Mouse (Mus musculus) midbrain, postnatal 0 days (tissue): ENCODE data around the gene Aldh9a1. TPM values are rescaled to one million over a fixed set of nuclear protein-coding genes. Genes with fewer than 3 reads are reported as not detected.

Experiments
- ATAC-seq: fragments of 200-750 bp; cut with Nextera tagmentation; 2 replicates; pipeline ENCODE4 v1.8.0; 2017; ENCODE audit warnings: moderate number of reproducible peaks, mild to moderate bottlenecking, moderate TSS enrichment, moderate library complexity; ENCODE audit not compliant: low FRiP score
- DNase-seq: peaks from one replicate; pipeline ENCODE4 v3.0.0-alpha.2; 2015; ENCODE audit warnings: low spot score
- H3K27ac ChIP-seq: fragments of 300-500 bp; sonication (generic); 2 replicates; pipeline ENCODE4 v1.5.1; 2014; ENCODE audit warnings: low read depth, mild to moderate bottlenecking, low read length, mixed read lengths
- H3K27me3 ChIP-seq: fragments of 300-500 bp; sonication (generic); 2 replicates; pipeline ENCODE4 v1.6.1; 2014; ENCODE audit warnings: low read length, control low read depth, mixed read lengths; ENCODE audit not compliant: insufficient read depth
- H3K36me3 ChIP-seq: fragments of 300-500 bp; sonication (generic); 2 replicates; pipeline ENCODE4 v1.6.1; 2014; ENCODE audit warnings: low read length, control low read depth, mixed read lengths; ENCODE audit not compliant: insufficient read depth
- H3K4me1 ChIP-seq: fragments of 300-500 bp; sonication (generic); 2 replicates; pipeline ENCODE4 v1.6.1; 2014; ENCODE audit warnings: mild to moderate bottlenecking, control low read depth, antibody characterized with exemption, low read length, mixed read lengths; ENCODE audit not compliant: insufficient read depth
- H3K4me2 ChIP-seq: fragments of 300-500 bp; sonication (generic); 2 replicates; pipeline ENCODE4 v1.6.1; 2014; ENCODE audit warnings: low read depth, mild to moderate bottlenecking, low read length, mixed read lengths; ENCODE audit not compliant: poor library complexity, severe bottlenecking
- H3K4me3 ChIP-seq: fragments of 300-500 bp; sonication (generic); 2 replicates; pipeline ENCODE4 v1.5.1; 2014; ENCODE audit warnings: low read depth, mild to moderate bottlenecking, low read length, moderate library complexity
- H3K9ac ChIP-seq: fragments of 300-500 bp; sonication (generic); replicated peaks from 2 replicates; pipeline ENCODE4 v1.6.1; 2014; ENCODE audit warnings: mild to moderate bottlenecking, low read length, moderate library complexity, mixed read lengths; ENCODE audit not compliant: poor library complexity, severe bottlenecking
- H3K9me3 ChIP-seq: fragments of 300-500 bp; sonication (generic); 2 replicates; pipeline ENCODE4 v1.6.1; 2016; ENCODE audit warnings: low read length, control low read depth
- CTCF ChIP-seq: IDR thresholded peaks from 2 replicates; pipeline ENCODE4 v1.5.1; 2016; ENCODE audit warnings: antibody characterized with exemption, mild to moderate bottlenecking
- WGBS: fragments of 180-500 bp; shearing (Covaris S2); extraction: QIAGEN DNeasy Blood & Tissue Kit; methylation state at CpG from one replicate; pipeline ENCODE4 v1.1.7; 2014; 5-methylcytosine and 5-hydroxymethylcytosine counted together
- polyA plus RNA-seq: library from polyadenylated mRNA; unstranded; fragments of >200 nt; fragmentation: Nextera tagmentation; extraction: Ambion mirVana; gene quantifications from 2 replicates; pipeline ENCODE4 v1.2.1, GENCODE M21; 2015
- total RNA-seq: library from RNA; depleted of rRNA; stranded (reverse); fragments of >200 nt; gene quantifications from 2 replicates; pipeline ENCODE4 v1.2.3, GENCODE M21; 2014

The Aldh9a1 gene
- total and polyA plus RNA-seq, 2 experiments from 2014 or later: 12.3 to 41.5 TPM

DNA sequence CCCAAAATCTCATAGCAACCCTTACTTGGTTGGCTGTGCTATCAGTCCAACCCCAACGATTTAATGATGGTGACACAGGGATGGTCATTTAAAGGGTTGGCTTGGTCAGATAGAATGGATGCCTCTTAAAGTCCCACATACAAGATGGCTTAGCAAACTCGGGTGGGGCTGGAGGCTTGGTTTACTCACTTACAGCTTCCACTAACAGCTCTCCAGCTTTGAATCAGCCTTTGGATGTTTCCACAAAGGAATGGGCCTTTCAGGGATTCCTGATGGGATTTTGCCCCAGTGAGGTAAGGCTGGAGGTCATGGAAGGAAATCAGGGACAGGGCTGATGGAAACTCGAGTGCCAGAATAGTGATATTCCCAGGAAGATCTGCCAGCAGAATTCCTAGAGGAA is 38.0 kb downstream of the Aldh9a1 start:
- Histone ChIP-seq H3K27ac (no peak overlapping the region), H3K27me3 (no peaks in the 10 kb centered on the region), H3K9ac (no peak overlapping the region), H3K9me3 (no peaks in the 10 kb centered on the region), H3K4me2 (no peak overlapping the region), H3K4me3 (no peak overlapping the region), H3K4me1 (no peaks in the 10 kb centered on the region), H3K36me3 (no peaks in the 10 kb centered on the region)
- DNase-seq: no peak
- no peak for ATAC-seq
- no peak for TF ChIP-seq CTCF
- 86% methylated on average over 3 of the region's 3 CpGs for WGBS

DNA sequence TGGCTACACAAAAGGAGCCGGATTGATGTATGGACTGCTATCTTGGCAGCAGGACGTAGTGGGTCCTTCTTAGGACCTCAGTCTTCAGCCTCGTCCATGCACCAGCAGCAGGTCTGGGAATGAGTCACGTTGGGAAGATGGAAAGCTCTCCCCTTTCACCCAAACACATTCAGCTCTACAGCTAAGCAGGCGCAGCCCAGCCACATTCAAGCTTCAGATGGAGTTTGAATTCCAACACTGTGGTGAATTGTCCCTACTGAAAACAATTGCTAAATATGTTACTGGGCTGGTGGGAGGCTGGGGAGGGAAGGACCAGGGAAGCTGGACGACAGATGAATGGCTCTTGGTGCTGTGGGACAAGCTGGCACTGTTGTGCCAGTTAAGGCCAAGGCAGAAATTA is 38.8 kb downstream of the Aldh9a1 start:
- DNase-seq: no peak
- 80% methylated on average over 6 of the region's 6 CpGs for WGBS
- H3K36me3 ChIP-seq: no peaks in the 10 kb centered on the region
- H3K27me3 ChIP-seq: no peaks in the 10 kb centered on the region
- no peak overlapping the region for H3K27ac ChIP-seq
- no peak overlapping the region for H3K9ac ChIP-seq
- TF ChIP-seq CTCF: no peak
- ATAC-seq: no peak
- no peak overlapping the region for H3K4me3 ChIP-seq
- H3K9me3 ChIP-seq: no peaks in the 10 kb centered on the region
- H3K4me2 ChIP-seq: no peak overlapping the region
- no peaks in the 10 kb centered on the region for H3K4me1 ChIP-seq

DNA sequence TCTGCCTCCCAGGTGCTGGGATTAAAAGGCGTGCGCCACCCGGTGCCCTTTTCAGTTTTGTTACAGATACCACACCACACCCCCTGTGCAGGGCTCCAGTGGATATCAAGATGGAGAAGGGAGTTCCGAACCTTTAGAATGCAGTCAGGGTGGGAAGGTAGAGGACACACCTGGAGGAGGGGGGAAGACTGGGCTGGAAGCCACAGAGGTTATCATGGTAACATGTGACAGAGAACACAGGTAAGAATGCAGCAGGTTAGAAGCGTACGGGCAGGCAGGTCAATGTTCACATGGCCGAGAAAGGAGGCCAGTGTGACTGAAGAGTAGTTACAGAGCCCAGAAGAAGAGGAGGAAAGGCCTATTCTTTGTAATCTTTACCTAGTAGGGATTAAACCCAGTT is 39.8 kb downstream of the Aldh9a1 start:
- H3K27me3 ChIP-seq: no peaks in the 10 kb centered on the region
- H3K9ac ChIP-seq: no peak overlapping the region
- ATAC-seq (no peak), DNase-seq (no peak)
- no peaks in the 10 kb centered on the region for H3K4me1 ChIP-seq
- no peak overlapping the region for H3K27ac ChIP-seq
- H3K36me3 ChIP-seq: no peaks in the 10 kb centered on the region
- WGBS: 90% methylated on average over 7 of the region's 7 CpGs
- H3K4me3 ChIP-seq: no peak overlapping the region
- H3K4me2 ChIP-seq: no peak overlapping the region
- TF ChIP-seq CTCF: no peak
- no peaks in the 10 kb centered on the region for H3K9me3 ChIP-seq

DNA sequence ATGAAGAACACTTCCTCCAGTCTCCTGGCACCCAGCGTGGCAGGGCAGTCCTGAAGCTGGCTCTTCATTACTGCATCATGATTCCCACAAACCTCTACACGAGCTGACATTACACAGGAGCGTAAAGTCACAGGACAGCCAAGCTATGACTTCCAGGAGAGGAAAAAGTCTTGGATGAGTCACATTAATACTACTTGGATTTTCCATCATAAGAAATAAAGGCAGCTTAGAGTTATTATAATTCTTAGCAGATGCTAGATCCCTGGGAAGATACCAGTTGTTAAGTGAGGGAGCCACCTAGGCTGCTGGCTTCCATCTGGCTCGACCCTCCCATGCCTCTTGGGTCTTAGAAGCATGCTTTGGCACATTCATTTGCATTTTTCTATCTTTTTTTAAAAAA is 40.6 kb downstream of the Aldh9a1 start:
- TF ChIP-seq CTCF: no peak
- H3K4me2 ChIP-seq: no peak overlapping the region
- H3K9ac ChIP-seq: no peak overlapping the region
- no peak overlapping the region for H3K4me3 ChIP-seq
- ATAC-seq (no peak), DNase-seq (no peak)
- no peaks in the 10 kb centered on the region for H3K27me3 ChIP-seq
- H3K36me3 ChIP-seq: no peaks in the 10 kb centered on the region
- H3K9me3 ChIP-seq: no peaks in the 10 kb centered on the region
- 73% methylated on average over 4 of the region's 4 CpGs for WGBS
- no peak overlapping the region for H3K27ac ChIP-seq
- H3K4me1 ChIP-seq: no peaks in the 10 kb centered on the region

DNA sequence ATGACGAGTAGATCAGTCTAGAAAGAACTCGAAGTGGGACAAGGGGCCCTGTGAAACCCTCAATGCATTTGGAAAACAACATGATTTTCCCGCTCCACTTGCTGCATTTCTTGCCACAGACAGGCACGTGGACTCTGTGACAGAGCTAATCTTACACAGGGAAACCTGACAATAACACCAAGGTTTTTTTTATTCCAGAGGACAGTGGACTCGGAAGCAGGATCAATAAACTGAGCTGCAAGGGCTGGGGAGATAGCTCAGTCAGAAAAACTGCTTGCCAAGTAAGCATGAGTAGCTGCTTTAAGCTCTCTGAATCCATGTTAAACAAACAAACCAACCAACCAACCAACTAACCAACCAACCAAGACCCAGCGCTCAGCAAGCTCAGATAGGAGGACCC is 41.5 kb downstream of the Aldh9a1 start:
- Histone ChIP-seq H3K9ac (no peak overlapping the region), H3K36me3 (no peaks in the 10 kb centered on the region), H3K27ac (no peak overlapping the region), H3K27me3 (no peaks in the 10 kb centered on the region), H3K4me2 (no peak overlapping the region), H3K9me3 (no peaks in the 10 kb centered on the region), H3K4me1 (no peaks in the 10 kb centered on the region), H3K4me3 (no peak overlapping the region)
- WGBS: 71% methylated on average over 6 of the region's 6 CpGs
- TF ChIP-seq CTCF: no peak
- ATAC-seq (no peak), DNase-seq (no peak)

DNA sequence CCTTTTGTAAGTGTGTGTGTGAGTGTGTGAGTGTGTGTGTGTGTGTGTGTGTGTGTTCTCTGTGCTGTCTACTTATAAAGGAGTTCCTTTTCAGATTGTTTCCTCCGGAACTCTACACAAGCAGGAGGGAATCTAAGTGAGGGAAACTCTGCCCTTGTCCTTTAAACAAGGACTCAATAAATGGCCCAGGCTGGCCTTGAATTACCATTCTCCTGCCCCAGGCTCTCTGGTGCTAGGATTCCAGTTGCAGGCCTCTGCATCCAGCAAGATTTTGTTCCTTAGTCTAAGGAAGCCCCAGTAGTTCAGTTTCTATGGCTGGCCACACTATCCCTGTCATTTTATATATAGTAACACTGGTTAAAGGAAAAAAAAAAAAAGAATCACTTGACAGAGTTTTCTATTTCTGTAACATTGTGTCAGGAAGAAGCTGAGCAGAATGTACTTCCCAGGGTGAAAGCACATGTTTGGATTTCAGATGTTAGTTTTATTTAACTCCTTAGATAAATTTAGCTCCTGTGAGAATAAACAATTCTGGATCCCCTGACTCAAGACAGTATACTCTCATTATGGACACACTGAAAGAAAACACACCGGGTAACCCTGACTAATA is 42.3 kb downstream of the Aldh9a1 start:
- Histone ChIP-seq H3K9me3 (no peaks in the 10 kb centered on the region), H3K27me3 (no peaks in the 10 kb centered on the region; the same call in 1 of the 2 replicates), H3K4me2 (peak overlapping the region; percentile 84), H3K9ac (0 out of 2 replicates have a peak overlapping the region, but pooled peaks have one; percentile 68), H3K4me3 (peak overlapping the region; percentile 67), H3K27ac (no peak overlapping the region), H3K4me1 (no peaks in the 10 kb centered on the region), H3K36me3 (no peaks in the 10 kb centered on the region)
- DNase-seq (no peak), ATAC-seq (no peak)
- no peak for TF ChIP-seq CTCF
- WGBS: 52% methylated on average over 2 of the region's 2 CpGs
